Mouse (Mus musculus): Measurements from ENCODE around the gene Gm21988. TPM values are rescaled to one million over a fixed set of nuclear protein-coding genes. Genes with fewer than 3 reads are reported as not detected.

Gene Gm21988
- polyA plus RNA-seq, 1 experiment from 2014 or later, result 10.5 TPM

DNA sequence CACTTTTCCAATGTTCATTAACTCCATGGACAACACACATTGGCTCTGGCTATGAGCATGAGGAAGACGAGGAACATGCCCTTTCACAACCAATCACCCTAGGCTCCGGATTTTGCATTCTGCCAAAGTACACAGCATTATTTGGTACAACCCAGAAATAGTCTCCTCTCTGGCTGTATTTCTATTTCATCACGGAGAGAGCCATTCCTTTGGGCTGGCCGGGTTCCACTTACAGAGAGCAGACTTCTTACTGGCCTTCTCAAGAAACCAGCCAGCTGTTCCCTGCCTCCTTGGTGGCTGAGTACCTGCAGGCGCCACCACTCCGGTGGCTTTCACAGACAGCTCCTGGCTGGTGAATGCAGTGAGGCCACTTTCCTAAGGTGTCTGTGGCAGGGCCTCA lies 27.2 kb downstream of the Gm21988 start, which contains the start of gene Slc16a11:
Gene Slc16a11, plus strand, starts transcription at position 330 of the 400 bp plus-strand sequence.
- WGBS, result 61% methylated on average over 6 of the region's 6 CpGs
- Histone ChIP-seq H3K27ac (replicated peaks; ENCODE audit: low read depth, low read length) (no peak within 1 kb of the TSS), H3K36me3 (ENCODE audit: control insufficient read depth, insufficient read depth, low read length) (peaks cover 2% of the 10 kb centered on the region; the same call in 1 of the 2 replicates), H3K4me3 (ENCODE audit: low read depth, low read length) (no peak within 1 kb of the TSS), H3K27me3 (ENCODE audit: control insufficient read depth, insufficient read depth, low read length) (peaks cover 40% of the 10 kb centered on the region), H3K9ac (ENCODE audit: low read length) (no peak within 1 kb of the TSS), H3K4me2 (ENCODE audit: low read depth, severe bottlenecking) (peak within 1 kb of the TSS; percentile 61; the same call in 1 of the 2 replicates), H3K4me1 (ENCODE audit: control insufficient read depth, insufficient read depth, low read length) (peaks cover 13% of the 10 kb centered on the region; the same call in 1 of the 2 replicates), H3K9me3 (ENCODE audit: control insufficient read depth, low read length) (no peaks in the 10 kb centered on the region)
- DNase-seq (ENCODE audit: low spot score) (no peak), ATAC-seq (ENCODE audit: insufficient number of reproducible peaks, low FRiP score, low TSS enrichment, low read depth) (no peak)

- Histone ChIP-seq H3K4me1 (ENCODE audit: control insufficient read depth, insufficient read depth, low read length) (peaks cover 13% of the 10 kb centered on the region; the same call in 1 of the 2 replicates), H3K27ac (replicated peaks; ENCODE audit: low read depth, low read length) (no peak overlapping the region), H3K4me2 (ENCODE audit: low read depth, severe bottlenecking) (no peak overlapping the region), H3K9ac (ENCODE audit: low read length) (no peak overlapping the region), H3K4me3 (ENCODE audit: low read depth, low read length) (no peak overlapping the region), H3K9me3 (ENCODE audit: control insufficient read depth, low read length) (no peaks in the 10 kb centered on the region), H3K36me3 (ENCODE audit: control insufficient read depth, insufficient read depth, low read length) (no peaks in the 10 kb centered on the region), H3K27me3 (ENCODE audit: control insufficient read depth, insufficient read depth, low read length) (peaks cover 36% of the 10 kb centered on the region)
- ATAC-seq (ENCODE audit: insufficient number of reproducible peaks, low FRiP score, low TSS enrichment, low read depth) (no peak), DNase-seq (ENCODE audit: low spot score) (no peak)
- 82% methylated on average over 6 of the region's 6 CpGs for WGBS
Measured at GRCm38 (mm10) chr11:70211972-70212371, 27.7 kb downstream of the Gm21988 start.

DNA sequence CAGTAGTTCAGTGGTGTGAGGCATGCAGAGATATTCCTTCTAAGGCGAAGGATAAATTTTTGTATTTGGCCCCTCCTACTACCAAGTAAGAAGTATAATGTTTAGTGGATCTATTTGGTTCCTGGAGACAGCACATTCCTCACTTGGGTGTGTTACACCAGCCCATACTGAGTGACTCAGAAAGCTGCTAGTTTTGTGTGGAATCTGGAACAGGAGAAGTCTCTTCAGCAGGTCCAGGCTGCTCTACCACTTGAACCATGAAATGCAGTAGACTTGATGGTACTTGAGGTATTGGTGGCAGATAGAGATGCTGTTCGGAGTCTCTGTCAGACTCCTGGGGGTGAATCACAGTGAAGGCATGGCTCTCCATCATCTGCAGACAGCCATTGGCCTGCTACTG lies 28.9 kb downstream of the Gm21988 start:
- Histone ChIP-seq H3K9ac (ENCODE audit: low read length) (no peak overlapping the region), H3K27me3 (ENCODE audit: control insufficient read depth, insufficient read depth, low read length) (peaks cover 30% of the 10 kb centered on the region), H3K4me3 (ENCODE audit: low read depth, low read length) (no peak overlapping the region), H3K4me2 (ENCODE audit: low read depth, severe bottlenecking) (no peak overlapping the region), H3K9me3 (ENCODE audit: control insufficient read depth, low read length) (no peaks in the 10 kb centered on the region), H3K4me1 (ENCODE audit: control insufficient read depth, insufficient read depth, low read length) (peaks cover 13% of the 10 kb centered on the region; the same call in 1 of the 2 replicates), H3K27ac (replicated peaks; ENCODE audit: low read depth, low read length) (no peak overlapping the region), H3K36me3 (ENCODE audit: control insufficient read depth, insufficient read depth, low read length) (no peaks in the 10 kb centered on the region)
- 86% methylated on average over 2 of the region's 2 CpGs for WGBS
- ATAC-seq (ENCODE audit: insufficient number of reproducible peaks, low FRiP score, low TSS enrichment, low read depth) (no peak), DNase-seq (ENCODE audit: low spot score) (no peak)

- Histone ChIP-seq H3K4me1 (ENCODE audit: control insufficient read depth, insufficient read depth, low read length) (0 out of 2 replicates have a peak, but pooled peaks cover 2% of the 10 kb centered on the region), H3K27me3 (ENCODE audit: control insufficient read depth, insufficient read depth, low read length) (peaks cover 13% of the 10 kb centered on the region), H3K9ac (ENCODE audit: low read length) (no peak overlapping the region), H3K9me3 (ENCODE audit: control insufficient read depth, low read length) (no peaks in the 10 kb centered on the region), H3K4me3 (ENCODE audit: low read depth, low read length) (no peak overlapping the region), H3K36me3 (ENCODE audit: control insufficient read depth, insufficient read depth, low read length) (no peaks in the 10 kb centered on the region), H3K4me2 (ENCODE audit: low read depth, severe bottlenecking) (no peak overlapping the region), H3K27ac (replicated peaks; ENCODE audit: low read depth, low read length) (no peak overlapping the region)
- ATAC-seq (ENCODE audit: insufficient number of reproducible peaks, low FRiP score, low TSS enrichment, low read depth) (no peak), DNase-seq (ENCODE audit: low spot score) (no peak)
- whole genome bisulfite sequencing, result 73% methylated on average over 5 of the region's 5 CpGs
Measured at GRCm38 (mm10) chr11:70208778-70209388, 30.7 kb downstream of the Gm21988 start.

DNA sequence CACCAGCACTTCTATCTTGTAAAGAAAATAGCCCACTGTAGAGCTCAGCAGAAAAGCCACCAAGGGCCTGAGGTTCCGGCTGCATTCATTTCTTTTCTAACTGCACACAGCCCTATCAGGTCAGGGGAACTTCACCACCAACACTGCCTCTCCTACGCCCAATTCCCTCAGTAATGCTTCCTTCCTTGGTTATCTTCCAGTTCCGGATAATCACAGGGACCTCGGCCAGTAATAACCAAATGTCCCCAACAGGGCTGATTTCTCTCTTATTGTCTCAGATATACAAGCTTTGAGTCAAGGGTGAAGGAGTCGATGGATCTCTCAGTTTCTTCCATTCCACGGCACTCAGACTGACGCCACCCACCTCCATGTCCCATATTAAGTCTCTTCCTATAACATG lies 32.3 kb downstream of the Gm21988 start:
- H3K4me2 ChIP-seq (ENCODE audit: low read depth, severe bottlenecking), result no peak overlapping the region
- no peak overlapping the region for H3K9ac ChIP-seq (ENCODE audit: low read length)
- no peaks in the 10 kb centered on the region; the same call in 1 of the 2 replicates for H3K27me3 ChIP-seq (ENCODE audit: control insufficient read depth, insufficient read depth, low read length)
- no peaks in the 10 kb centered on the region for H3K9me3 ChIP-seq (ENCODE audit: control insufficient read depth, low read length)
- no peak overlapping the region for H3K4me3 ChIP-seq (ENCODE audit: low read depth, low read length)
- ATAC-seq (ENCODE audit: insufficient number of reproducible peaks, low FRiP score, low TSS enrichment, low read depth), result no peak
- no peak for DNase-seq (ENCODE audit: low spot score)
- no peak overlapping the region for H3K27ac ChIP-seq (replicated peaks; ENCODE audit: low read depth, low read length)
- no peaks in the 10 kb centered on the region for H3K36me3 ChIP-seq (ENCODE audit: control insufficient read depth, insufficient read depth, low read length)
- H3K4me1 ChIP-seq (ENCODE audit: control insufficient read depth, insufficient read depth, low read length), result no peaks in the 10 kb centered on the region
- 87% methylated on average over 7 of the region's 7 CpGs for WGBS

DNA sequence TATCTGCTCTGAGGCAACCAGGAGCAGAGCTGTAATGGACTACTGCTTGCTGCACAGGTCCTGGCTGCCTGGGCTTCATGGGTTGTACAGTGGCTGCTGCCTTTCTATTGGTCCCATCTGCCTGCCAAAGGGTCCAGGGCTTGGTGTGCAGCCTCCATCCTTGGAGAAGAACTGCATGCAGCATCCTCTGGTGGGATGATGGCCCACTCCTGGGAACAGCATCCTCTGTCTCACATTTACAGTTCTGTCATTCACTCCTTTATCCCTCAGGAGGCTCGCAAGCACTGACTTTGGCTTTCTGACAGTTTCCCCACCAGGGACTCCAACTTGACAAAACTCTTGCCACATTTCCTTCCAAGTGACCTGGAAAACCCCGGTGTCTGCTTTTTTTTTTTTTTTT lies 32.8 kb downstream of the Gm21988 start:
- WGBS, result 79% methylated on average over 2 of the region's 2 CpGs

DNA sequence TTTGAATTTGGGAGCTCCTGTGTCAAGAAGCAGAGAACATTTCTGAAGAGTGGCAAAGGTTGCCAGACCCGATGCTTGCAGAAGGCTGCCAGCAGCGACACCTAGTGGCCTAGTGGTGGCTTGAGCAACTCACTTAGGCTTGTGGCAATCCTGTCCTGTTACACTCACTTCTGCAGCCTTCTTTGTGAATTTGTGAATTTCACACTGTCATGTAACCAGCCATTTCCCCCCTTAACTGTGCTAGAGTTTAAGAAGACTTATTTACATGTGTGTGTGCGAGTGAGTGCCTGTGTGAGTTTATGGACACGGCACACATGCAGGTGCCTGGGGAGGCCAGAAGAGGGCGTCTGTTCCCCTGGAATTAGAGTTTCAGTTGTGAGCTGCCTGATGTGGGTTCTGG lies 37.9 kb downstream of the Gm21988 start:
- WGBS, result 39% methylated on average over 5 of the region's 5 CpGs
- H3K36me3 ChIP-seq (ENCODE audit: control insufficient read depth, insufficient read depth, low read length), result no peaks in the 10 kb centered on the region
- H3K9me3 ChIP-seq (ENCODE audit: control insufficient read depth, low read length), result no peaks in the 10 kb centered on the region
- H3K4me3 ChIP-seq (ENCODE audit: low read depth, low read length), result no peak overlapping the region
- H3K4me2 ChIP-seq (ENCODE audit: low read depth, severe bottlenecking), result no peak overlapping the region
- no peaks in the 10 kb centered on the region for H3K27me3 ChIP-seq (ENCODE audit: control insufficient read depth, insufficient read depth, low read length)
- no peak overlapping the region for H3K9ac ChIP-seq (ENCODE audit: low read length)
- ATAC-seq (ENCODE audit: insufficient number of reproducible peaks, low FRiP score, low TSS enrichment, low read depth), result no peak
- no peak overlapping the region for H3K27ac ChIP-seq (replicated peaks; ENCODE audit: low read depth, low read length)
- peak; percentile 91 for DNase-seq (ENCODE audit: low spot score)
- no peaks in the 10 kb centered on the region for H3K4me1 ChIP-seq (ENCODE audit: control insufficient read depth, insufficient read depth, low read length)

More for the DNA sequence above, 32.8 kb downstream of the Gm21988 start:
- Histone ChIP-seq H3K4me2 (ENCODE audit: low read depth, severe bottlenecking) (no peak overlapping the region), H3K9me3 (ENCODE audit: control insufficient read depth, low read length) (no peaks in the 10 kb centered on the region), H3K36me3 (ENCODE audit: control insufficient read depth, insufficient read depth, low read length) (no peaks in the 10 kb centered on the region), H3K4me1 (ENCODE audit: control insufficient read depth, insufficient read depth, low read length) (no peaks in the 10 kb centered on the region), H3K27ac (replicated peaks; ENCODE audit: low read depth, low read length) (no peak overlapping the region), H3K4me3 (ENCODE audit: low read depth, low read length) (no peak overlapping the region), H3K27me3 (ENCODE audit: control insufficient read depth, insufficient read depth, low read length) (no peaks in the 10 kb centered on the region), H3K9ac (ENCODE audit: low read length) (no peak overlapping the region)
- ATAC-seq (ENCODE audit: insufficient number of reproducible peaks, low FRiP score, low TSS enrichment, low read depth) (no peak), DNase-seq (ENCODE audit: low spot score) (no peak)

- ATAC-seq (ENCODE audit: insufficient number of reproducible peaks, low FRiP score, low TSS enrichment, low read depth) (no peak), DNase-seq (ENCODE audit: low spot score) (no peak)
- H3K4me3 ChIP-seq (ENCODE audit: low read depth, low read length), result no peak overlapping the region
- no peak overlapping the region for H3K4me2 ChIP-seq (ENCODE audit: low read depth, severe bottlenecking)
- H3K27ac ChIP-seq (replicated peaks; ENCODE audit: low read depth, low read length), result no peak overlapping the region
- H3K9ac ChIP-seq (ENCODE audit: low read length), result no peak overlapping the region
- H3K4me1 ChIP-seq (ENCODE audit: control insufficient read depth, insufficient read depth, low read length), result no peaks in the 10 kb centered on the region
- no peaks in the 10 kb centered on the region for H3K36me3 ChIP-seq (ENCODE audit: control insufficient read depth, insufficient read depth, low read length)
- no peaks in the 10 kb centered on the region for H3K9me3 ChIP-seq (ENCODE audit: control insufficient read depth, low read length)
- 84% methylated on average over 5 of the region's 5 CpGs for WGBS
- no peaks in the 10 kb centered on the region for H3K27me3 ChIP-seq (ENCODE audit: control insufficient read depth, insufficient read depth, low read length)
Measured at GRCm38 (mm10) chr11:70200036-70200608, 39.5 kb downstream of the Gm21988 start.

Data from limb, embryonic 11.5 days (tissue).